Mouse (Mus musculus) MEL (cell line): Measurements from ENCODE around the gene Gm20388. TPM values are rescaled to one million over a fixed set of nuclear protein-coding genes. Genes with fewer than 3 reads are reported as not detected.

ENCODE experiments used
- DNase-seq: peaks from one replicate; pipeline ENCODE4 v3.0.0; 2011; ENCODE audit warnings: low read depth, low spot score
- H3K27ac ChIP-seq: 2 replicates; pipeline ENCODE4 v1.5.1; 2012; ENCODE audit warnings: low read depth, mild to moderate bottlenecking, control low read depth, low read length, moderate library complexity; ENCODE audit not compliant: control insufficient read depth
- H3K27me3 ChIP-seq, 2 experiments: fragments of 150-350 bp in 1 of 2; sonication (generic) in 1 of 2; 2 replicates each; pipeline ENCODE4 v1.6.1; 2012; ENCODE audit warnings: low read length in 2 of 2, mild to moderate bottlenecking in 2 of 2, improper control_type of control experiment in 1 of 2, moderate library complexity in 1 of 2; ENCODE audit not compliant: insufficient read depth in 2 of 2, control insufficient read depth in 1 of 2
- H3K36me3 ChIP-seq, 2 experiments: 2 replicates each; pipeline ENCODE4 v1.6.1; 2012 to 2014; ENCODE audit warnings: low read length in 2 of 2, improper control_type of control experiment in 1 of 2, inconsistent platforms in 1 of 2, mild to moderate bottlenecking in 1 of 2; ENCODE audit not compliant: insufficient read depth in 2 of 2, control insufficient read depth in 1 of 2
- H3K4me1 ChIP-seq, 2 experiments: fragments of 150-350 bp in 1 of 2; sonication (generic) in 1 of 2; 2 replicates each; pipeline ENCODE4 v1.6.1; 2012; ENCODE audit warnings: low read length in 2 of 2, improper control_type of control experiment in 1 of 2, mild to moderate bottlenecking in 1 of 2; ENCODE audit not compliant: insufficient read depth in 2 of 2, control insufficient read depth in 1 of 2
- H3K4me3 ChIP-seq, 2 experiments: fragments of 150-350 bp in 1 of 2; sonication (generic) in 1 of 2; 2 replicates each; pipeline ENCODE4 v1.5.1; 2012; ENCODE audit warnings: low read depth in 2 of 2, low read length in 2 of 2, mild to moderate bottlenecking in 2 of 2, moderate library complexity in 2 of 2, control low read depth in 1 of 2, improper control_type of control experiment in 1 of 2; ENCODE audit not compliant: control insufficient read depth in 1 of 2, insufficient read depth in 1 of 2
- H3K79me2 ChIP-seq: 2 replicates; pipeline ENCODE4 v1.6.1; 2012; ENCODE audit warnings: mild to moderate bottlenecking, low read length, moderate library complexity; ENCODE audit not compliant: control insufficient read depth, poor library complexity, insufficient read depth
- H3K9ac ChIP-seq: 2 replicates; pipeline ENCODE4 v1.6.1; 2012; ENCODE audit warnings: low read depth, mild to moderate bottlenecking, control low read depth, low read length, moderate library complexity; ENCODE audit not compliant: control insufficient read depth, poor library complexity, severe bottlenecking
- H3K9me3 ChIP-seq: fragments of 150-350 bp; sonication (generic); replicated peaks from 2 replicates; pipeline ENCODE4 v1.6.1; 2012; ENCODE audit warnings: mild to moderate bottlenecking, low read length, improper control_type of control experiment, moderate library complexity; ENCODE audit not compliant: insufficient read depth
- BHLHE40 ChIP-seq: IDR thresholded peaks from 2 replicates; pipeline ENCODE4 v1.6.1; 2012; ENCODE audit warnings: low read depth, mild to moderate bottlenecking, inconsistent platforms, low read length, improper control_type of control experiment, borderline replicate concordance
- CHD1 ChIP-seq: IDR thresholded peaks from 2 replicates; pipeline ENCODE4 v1.6.1; 2012; ENCODE audit warnings: low read depth, mild to moderate bottlenecking, inconsistent platforms, low read length, improper control_type of control experiment
- E2F4 ChIP-seq: IDR thresholded peaks from 2 replicates; pipeline ENCODE4 v1.6.1; 2011; ENCODE audit warnings: low read depth, low read length, improper control_type of control experiment, borderline replicate concordance
- EP300 ChIP-seq, 2 experiments: IDR thresholded peaks; 2 replicates each; pipeline ENCODE4 v1.6.1; 2011; ENCODE audit warnings: improper control_type of control experiment in 2 of 2, low read length in 2 of 2, low read depth in 1 of 2, mild to moderate bottlenecking in 1 of 2
- ETS1 ChIP-seq: IDR thresholded peaks from 2 replicates; pipeline ENCODE4 v1.6.1; 2012; ENCODE audit warnings: low read depth, mild to moderate bottlenecking, inconsistent platforms, low read length, improper control_type of control experiment, moderate library complexity
- GABPA ChIP-seq: IDR thresholded peaks from 2 replicates; pipeline ENCODE4 v1.6.1; 2012; ENCODE audit warnings: low read depth, mild to moderate bottlenecking, inconsistent platforms, low read length, improper control_type of control experiment, moderate library complexity
- GATA1 ChIP-seq: IDR thresholded peaks from 2 replicates; pipeline ENCODE4 v1.6.1; 2011; ENCODE audit warnings: low read depth, low read length, improper control_type of control experiment
- JUND ChIP-seq: IDR thresholded peaks from 2 replicates; pipeline ENCODE4 v1.6.1; 2011; ENCODE audit warnings: low read depth, mild to moderate bottlenecking, improper control_type of control experiment, low read length
- MAFK ChIP-seq: IDR thresholded peaks from 2 replicates; pipeline ENCODE4 v1.6.1; 2011; ENCODE audit warnings: low read depth, mild to moderate bottlenecking, low read length, improper control_type of control experiment, borderline replicate concordance
- MAX ChIP-seq: IDR thresholded peaks from 2 replicates; pipeline ENCODE4 v1.6.1; 2011; ENCODE audit warnings: low read length, improper control_type of control experiment
- MAZ ChIP-seq: IDR thresholded peaks from 2 replicates; pipeline ENCODE4 v1.6.1; 2012; ENCODE audit warnings: low read depth, mild to moderate bottlenecking, inconsistent platforms, low read length, improper control_type of control experiment
- MYB ChIP-seq: IDR thresholded peaks from 2 replicates; pipeline ENCODE4 v1.6.1; 2011; ENCODE audit warnings: mild to moderate bottlenecking, low read depth, low read length, improper control_type of control experiment
- MYC ChIP-seq: IDR thresholded peaks from 2 replicates; pipeline ENCODE4 v1.6.1; 2011; ENCODE audit warnings: low read depth, mild to moderate bottlenecking, low read length, improper control_type of control experiment, moderate library complexity
- NELFE ChIP-seq: IDR thresholded peaks from 2 replicates; pipeline ENCODE4 v1.6.1; 2011; ENCODE audit warnings: low read depth, low read length, improper control_type of control experiment
- NRF1 ChIP-seq: IDR thresholded peaks from 2 replicates; pipeline ENCODE4 v1.6.1; 2014; ENCODE audit warnings: low read depth, mild to moderate bottlenecking, inconsistent platforms, low read length, improper control_type of control experiment, moderate library complexity; ENCODE audit not compliant: poor library complexity, insufficient read depth, severe bottlenecking
- POLR2A ChIP-seq, 2 experiments: IDR thresholded peaks; 2 replicates each; pipeline ENCODE4 v1.6.1; 2011 to 2012; ENCODE audit warnings: low read length in 2 of 2, mild to moderate bottlenecking in 2 of 2, control low read depth in 1 of 2, improper control_type of control experiment in 1 of 2, low read depth in 1 of 2, moderate library complexity in 1 of 2; ENCODE audit not compliant: control insufficient read depth in 1 of 2, insufficient read depth in 1 of 2, poor library complexity in 1 of 2
- POLR2AphosphoS2 ChIP-seq: IDR thresholded peaks from 2 replicates; pipeline ENCODE4 v1.6.1; 2011; ENCODE audit warnings: low read length, improper control_type of control experiment
- POLR2AphosphoS5 ChIP-seq: IDR thresholded peaks from 2 replicates; pipeline ENCODE4 v1.6.1; 2012; ENCODE audit warnings: low read depth, borderline replicate concordance, mild to moderate bottlenecking, inconsistent platforms, low read length, moderate library complexity, mixed read lengths
- RAD21 ChIP-seq: IDR thresholded peaks from 2 replicates; pipeline ENCODE4 v1.6.1; 2011; ENCODE audit warnings: mild to moderate bottlenecking, low read depth, low read length, improper control_type of control experiment
- TAL1 ChIP-seq: IDR thresholded peaks from 2 replicates; pipeline ENCODE4 v1.6.1; 2012; ENCODE audit warnings: mild to moderate bottlenecking, inconsistent platforms, low read length, moderate library complexity, mixed read lengths
- TBP ChIP-seq: IDR thresholded peaks from 2 replicates; pipeline ENCODE4 v1.8.0; 2011; ENCODE audit warnings: low read depth, low read length, improper control_type of control experiment
- USF1 ChIP-seq: IDR thresholded peaks from 2 replicates; pipeline ENCODE4 v1.6.1; 2014; ENCODE audit warnings: low read depth, mild to moderate bottlenecking, inconsistent platforms, low read length, improper control_type of control experiment, moderate library complexity
- USF2 ChIP-seq, 2 experiments: IDR thresholded peaks; 2 replicates each; pipeline ENCODE4 v1.6.1; 2011 to 2012; ENCODE audit warnings: improper control_type of control experiment in 2 of 2, low read length in 2 of 2, borderline replicate concordance in 1 of 2, inconsistent platforms in 1 of 2, low read depth in 1 of 2, mild to moderate bottlenecking in 1 of 2; ENCODE audit not compliant: insufficient read depth in 1 of 2
- ZC3H11A ChIP-seq: IDR thresholded peaks from 2 replicates; pipeline ENCODE4 v1.6.1; 2012; ENCODE audit warnings: low read depth, mild to moderate bottlenecking, inconsistent platforms, low read length, improper control_type of control experiment
- ZMIZ1 ChIP-seq: IDR thresholded peaks from 2 replicates; pipeline ENCODE4 v1.6.1; 2012; ENCODE audit warnings: low read depth, mild to moderate bottlenecking, inconsistent platforms, low read length, improper control_type of control experiment, moderate library complexity
- polyA plus RNA-seq, 2 experiments: library from polyadenylated mRNA; stranded (reverse) in 1 of 2; unstranded in 1 of 2; fragments of >175 nt in 1 of 2; fragments of >200 nt in 1 of 2; gene quantifications; 2 replicates each; pipeline versions ENCODE4 v1.2.1 to v1.2.4; 2012; ENCODE audit warnings: low replicate concordance in 2 of 2, low read depth in 1 of 2; ENCODE audit not compliant: insufficient read length in 2 of 2, insufficient read depth in 1 of 2, missing spikeins in 1 of 2
- total RNA-seq: library from RNA; depleted of rRNA; stranded (reverse); fragments of 300-350 nt; gene quantifications from 2 replicates; pipeline ENCODE4 v1.2.3, GENCODE M21; 2012

Gm20388 gene
- total and polyA plus RNA-seq, 3 experiments, result 11.1 to 17.8 TPM; not detected in 1

GRCm38 (mm10) chr8:121174178-121174577, 1263.5 kb downstream of the Gm20388 start (continued):
- TF ChIP-seq TBP, result peak; percentile 90
- no peak for TF ChIP-seq GATA1
- no peak for TF ChIP-seq MAX
- no peak for TF ChIP-seq MYB
- TF ChIP-seq JUND, result no peak
- no peak for TF ChIP-seq USF1
- peak; percentile 89; the same call in 1 of the 2 replicates for TF ChIP-seq ZMIZ1
- 0 out of 2 replicates have a peak, but pooled peaks have one; percentile 25 for TF ChIP-seq NRF1
- TF ChIP-seq MYC, result peak; percentile 80
- no peak for TF ChIP-seq GABPA

DNA sequence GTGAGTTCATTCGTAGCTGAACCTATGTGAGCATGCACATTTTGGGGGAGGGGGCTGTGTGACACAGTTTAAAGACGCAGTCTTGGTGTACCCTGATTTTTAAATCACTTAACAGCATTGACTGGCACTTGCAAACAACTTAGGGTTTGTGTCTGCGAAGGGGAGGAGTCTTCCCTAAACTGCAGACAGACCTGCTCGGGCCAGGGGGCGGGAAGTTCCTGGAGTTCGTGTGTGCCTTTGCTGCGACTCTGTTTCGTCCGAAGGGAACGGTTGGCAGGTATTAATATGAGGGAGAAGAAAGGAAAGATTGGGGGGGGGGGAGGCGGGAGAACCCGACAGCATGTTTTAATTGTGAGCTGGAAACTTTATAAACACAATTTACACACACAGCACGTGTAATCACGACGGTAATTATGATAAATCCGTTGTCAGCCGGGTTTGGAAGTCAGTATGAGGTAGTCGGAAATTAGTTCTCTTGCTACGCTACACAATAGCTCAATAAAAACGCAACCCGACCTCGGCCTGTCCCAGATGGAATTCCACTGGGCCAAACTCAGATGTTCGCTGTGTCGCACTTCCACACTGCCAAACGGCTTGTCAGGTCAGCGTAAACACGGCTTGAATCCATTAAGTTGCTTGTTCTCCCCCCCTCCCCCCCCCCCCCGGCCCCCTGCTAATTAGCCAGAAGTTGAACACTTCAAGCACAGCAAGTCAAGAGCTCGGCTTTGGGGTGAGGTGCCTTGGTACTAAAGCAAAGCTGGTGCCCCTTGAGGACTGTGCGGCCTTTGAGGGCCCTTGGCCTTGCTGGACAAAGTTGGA, 1264.3 kb downstream of the Gm20388 start:
- peaks cover 34% of the 10 kb centered on the region for H3K79me2 ChIP-seq
- H3K9ac ChIP-seq, result peak overlapping the region; percentile 79
- peak overlapping the region; percentile 61 to 62 for H3K4me3 ChIP-seq
- peaks cover 2 to 50% of the 10 kb centered on the region in 2 experiments; a peak in 3 of 4 replicates for H3K4me1 ChIP-seq
- H3K36me3 ChIP-seq, result peaks cover 0 to 24% of the 10 kb centered on the region in 2 experiments; a peak in 3 of 4 replicates
- H3K27me3 ChIP-seq, result no peaks in the 10 kb centered on the region
- no peak for DNase-seq
- H3K27ac ChIP-seq, result peak overlapping the region; percentile 87
- no peak for TF ChIP-seq ETS1
- TF ChIP-seq POLR2A (IDR thresholded peaks at IDR 0.05; ENCODE audit: control insufficient read depth in 1 of 2, insufficient read depth in 1 of 2, low read depth in 1 of 2, low read length in 2 of 2, poor library complexity in 1 of 2), result 0 out of 4 replicates have a peak, but pooled peaks of 1 of the 2 experiments have one; percentile 47
- H3K9me3 ChIP-seq, result no peaks in the 10 kb centered on the region

DNA sequence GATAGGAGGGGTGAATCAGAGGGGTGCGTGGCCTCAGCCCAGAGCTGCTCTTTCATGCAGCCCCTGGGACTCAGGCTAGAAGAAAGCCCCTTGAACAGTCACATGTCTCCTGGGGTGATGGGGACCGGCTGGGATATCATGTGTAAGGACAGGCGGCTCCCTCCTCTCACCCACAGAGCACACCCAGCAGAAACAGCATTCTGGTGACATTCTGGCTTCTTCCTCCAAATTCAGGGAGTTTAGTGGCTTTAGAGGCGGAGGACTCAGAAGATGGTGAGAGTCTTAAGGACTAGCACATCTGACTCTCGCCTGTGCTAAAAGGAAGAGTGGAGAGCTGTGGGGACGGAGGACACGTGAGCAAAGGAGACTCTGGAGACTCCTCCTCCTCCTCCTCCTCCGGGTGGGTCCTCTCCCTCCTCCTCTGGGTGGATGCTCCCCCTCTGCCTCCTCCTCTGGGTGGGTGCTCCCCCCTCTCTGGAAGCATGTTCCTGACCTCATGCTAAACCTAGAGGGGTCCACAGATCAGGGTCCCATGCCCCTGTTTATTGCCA, 1265.0 kb downstream of the Gm20388 start:
- DNase-seq, result peak; percentile 78
- Histone ChIP-seq H3K27ac (peak overlapping the region; percentile 87), H3K36me3 (peaks cover 0 to 19% of the 10 kb centered on the region in 2 experiments; a peak in 3 of 4 replicates), H3K4me3 (peak overlapping the region; percentile 47 to 53), H3K27me3 (no peaks in the 10 kb centered on the region), H3K9me3 (no peaks in the 10 kb centered on the region), H3K79me2 (peaks cover 34% of the 10 kb centered on the region), H3K9ac (peak overlapping the region; percentile 79), H3K4me1 (peaks cover 2 to 44% of the 10 kb centered on the region in 2 experiments; a peak in 3 of 4 replicates)
- TF ChIP-seq NELFE (peak; percentile 59), MAZ (0 out of 2 replicates have a peak, but pooled peaks have one; percentile 17), E2F4 (no peak), POLR2AphosphoS2 (no peak), MAX (peak; percentile 42; the same call in 1 of the 2 replicates), MYC (0 out of 2 replicates have a peak, but pooled peaks have one; percentile 26), ZC3H11A (no peak), RAD21 (no peak), USF1 (peak; percentile 87), USF2 (IDR thresholded peaks at IDR 0.05; ENCODE audit: borderline replicate concordance in 1 of 2, insufficient read depth in 1 of 2, low read depth in 1 of 2, low read length in 2 of 2) (peak in 1 of 2 experiments; percentile 47; a peak in 1 of 4 replicates), MAFK (no peak), JUND (no peak), EP300 (IDR thresholded peaks at IDR 0.05; ENCODE audit: low read depth in 1 of 2, low read length in 2 of 2) (no peak), ZMIZ1 (0 out of 2 replicates have a peak, but pooled peaks have one; percentile 23), BHLHE40 (peak; percentile 71; the same call in 1 of the 2 replicates), TAL1 (no peak), POLR2AphosphoS5 (no peak), POLR2A (IDR thresholded peaks at IDR 0.05; ENCODE audit: control insufficient read depth in 1 of 2, insufficient read depth in 1 of 2, low read depth in 1 of 2, low read length in 2 of 2, poor library complexity in 1 of 2) (peak in 1 of 2 experiments; percentile 61; a peak in 2 of 4 replicates), CHD1 (no peak)
